Mouse (Mus musculus): ENCODE measurements at regions not wholly inside any gene's neighbourhood (a gene's known extent, or its start where the extent isn't known, plus 50 kb on each side); places are given as distances from the start of the nearest gene placed in this dataset.

GRCm38 (mm10) chr17:87202958-87203720 is 62.6 kb downstream of the Mcfd2 start:
- Histone ChIP-seq H3K27ac (ENCODE audit: insufficient read depth, low read depth, low read length) (peak overlapping the region; percentile 31), H3K4me1 (ENCODE audit: control insufficient read depth, insufficient read depth, low read length) (peaks cover 41% of the 10 kb centered on the region), H3K4me3 (ENCODE audit: insufficient read depth, low read depth, low read length) (no peak overlapping the region)
- 33% methylated on average over 5 of the region's 5 CpGs for WGBS
- TF ChIP-seq POLR2A (IDR thresholded peaks at IDR 0.05; ENCODE audit: insufficient read depth, low read depth, low read length) (no peak), CTCF (IDR thresholded peaks at IDR 0.05; ENCODE audit: insufficient read depth, low read depth, low read length) (no peak)

- Histone ChIP-seq H3K27ac (ENCODE audit: insufficient read depth, low read depth, low read length) (peak overlapping the region; percentile 52), H3K4me1 (ENCODE audit: control insufficient read depth, insufficient read depth, low read length) (peaks cover 42% of the 10 kb centered on the region), H3K4me3 (ENCODE audit: insufficient read depth, low read depth, low read length) (no peak overlapping the region)
- no peak for TF ChIP-seq POLR2A (IDR thresholded peaks at IDR 0.05; ENCODE audit: insufficient read depth, low read depth, low read length)
- no peak for TF ChIP-seq CTCF (IDR thresholded peaks at IDR 0.05; ENCODE audit: insufficient read depth, low read depth, low read length)
- 40% methylated on average over 6 of the region's 6 CpGs for WGBS
These were observed 63.2 kb downstream of the Mcfd2 start for GRCm38 (mm10) chr17:87202490-87202889.

GRCm38 (mm10) chr17:87200721-87201242 is 65.0 kb downstream of the Mcfd2 start:
- no peak overlapping the region for H3K4me3 ChIP-seq (ENCODE audit: insufficient read depth, low read depth, low read length)
- peaks cover 35% of the 10 kb centered on the region for H3K4me1 ChIP-seq (ENCODE audit: control insufficient read depth, insufficient read depth, low read length)
- WGBS = 69% methylated on average over 3 of the region's 3 CpGs
- H3K27ac ChIP-seq (ENCODE audit: insufficient read depth, low read depth, low read length) = no peak overlapping the region
- no peak for TF ChIP-seq CTCF (IDR thresholded peaks at IDR 0.05; ENCODE audit: insufficient read depth, low read depth, low read length)
- no peak for TF ChIP-seq POLR2A (IDR thresholded peaks at IDR 0.05; ENCODE audit: insufficient read depth, low read depth, low read length)

- TF ChIP-seq CTCF (IDR thresholded peaks at IDR 0.05; ENCODE audit: insufficient read depth, low read depth, low read length) = no peak
- peaks cover 35% of the 10 kb centered on the region for H3K4me1 ChIP-seq (ENCODE audit: control insufficient read depth, insufficient read depth, low read length)
- H3K4me3 ChIP-seq (ENCODE audit: insufficient read depth, low read depth, low read length) = no peak overlapping the region
- WGBS = 95% methylated on average over 2 of the region's 2 CpGs
- no peak overlapping the region for H3K27ac ChIP-seq (ENCODE audit: insufficient read depth, low read depth, low read length)
These were observed 65.6 kb downstream of the Mcfd2 start for GRCm38 (mm10) chr17:87200134-87200533.

GRCm38 (mm10) chr17:87199134-87199533 is 66.6 kb downstream of the Mcfd2 start:
- TF ChIP-seq CTCF (IDR thresholded peaks at IDR 0.05; ENCODE audit: insufficient read depth, low read depth, low read length) (no peak), POLR2A (IDR thresholded peaks at IDR 0.05; ENCODE audit: insufficient read depth, low read depth, low read length) (no peak)
- H3K4me1 ChIP-seq (ENCODE audit: control insufficient read depth, insufficient read depth, low read length) = peaks cover 31% of the 10 kb centered on the region
- WGBS = 92% methylated on average over 3 of the region's 3 CpGs
- no peak overlapping the region for H3K4me3 ChIP-seq (ENCODE audit: insufficient read depth, low read depth, low read length)
- no peak overlapping the region for H3K27ac ChIP-seq (ENCODE audit: insufficient read depth, low read depth, low read length)

GRCm38 (mm10) chr17:87197434-87197833 is 68.3 kb downstream of the Mcfd2 start:
- Histone ChIP-seq H3K4me3 (ENCODE audit: insufficient read depth, low read depth, low read length) (no peak overlapping the region), H3K27ac (ENCODE audit: insufficient read depth, low read depth, low read length) (no peak overlapping the region), H3K4me1 (ENCODE audit: control insufficient read depth, insufficient read depth, low read length) (peaks cover 16% of the 10 kb centered on the region)
- 97% methylated on average over 4 of the region's 4 CpGs for WGBS
- TF ChIP-seq CTCF (IDR thresholded peaks at IDR 0.05; ENCODE audit: insufficient read depth, low read depth, low read length) = no peak
- TF ChIP-seq POLR2A (IDR thresholded peaks at IDR 0.05; ENCODE audit: insufficient read depth, low read depth, low read length) = no peak

- TF ChIP-seq POLR2A (IDR thresholded peaks at IDR 0.05; ENCODE audit: insufficient read depth, low read depth, low read length) (no peak), CTCF (IDR thresholded peaks at IDR 0.05; ENCODE audit: insufficient read depth, low read depth, low read length) (no peak)
- Histone ChIP-seq H3K4me1 (ENCODE audit: control insufficient read depth, insufficient read depth, low read length) (peaks cover 6% of the 10 kb centered on the region), H3K4me3 (ENCODE audit: insufficient read depth, low read depth, low read length) (no peak overlapping the region), H3K27ac (ENCODE audit: insufficient read depth, low read depth, low read length) (no peak overlapping the region)
- WGBS = 78% methylated on average over 11 of the region's 11 CpGs
These were observed 71.1 kb downstream of the Mcfd2 start for GRCm38 (mm10) chr17:87194639-87195038.

GRCm38 (mm10) chr17:87193482-87193881 is 72.3 kb downstream of the Mcfd2 start:
- WGBS = 21% methylated on average over 7 of the region's 7 CpGs
- TF ChIP-seq POLR2A (IDR thresholded peaks at IDR 0.05; ENCODE audit: insufficient read depth, low read depth, low read length) = no peak
- no peak for TF ChIP-seq CTCF (IDR thresholded peaks at IDR 0.05; ENCODE audit: insufficient read depth, low read depth, low read length)
- no peak overlapping the region for H3K4me3 ChIP-seq (ENCODE audit: insufficient read depth, low read depth, low read length)
- peaks cover 2% of the 10 kb centered on the region for H3K4me1 ChIP-seq (ENCODE audit: control insufficient read depth, insufficient read depth, low read length)
- no peak overlapping the region for H3K27ac ChIP-seq (ENCODE audit: insufficient read depth, low read depth, low read length)

- 69% methylated on average over 3 of the region's 3 CpGs for WGBS
These were observed 76.1 kb downstream of the Mcfd2 start for GRCm38 (mm10) chr17:87189670-87190069.

More at GRCm38 (mm10) chr17:87189670-87190069, 76.1 kb downstream of the Mcfd2 start:
- H3K4me3 ChIP-seq (ENCODE audit: insufficient read depth, low read depth, low read length) = no peak overlapping the region
- TF ChIP-seq POLR2A (IDR thresholded peaks at IDR 0.05; ENCODE audit: insufficient read depth, low read depth, low read length) (no peak), CTCF (IDR thresholded peaks at IDR 0.05; ENCODE audit: insufficient read depth, low read depth, low read length) (no peak)
- H3K4me1 ChIP-seq (ENCODE audit: control insufficient read depth, insufficient read depth, low read length) = peaks cover 6% of the 10 kb centered on the region
- H3K27ac ChIP-seq (ENCODE audit: insufficient read depth, low read depth, low read length) = no peak overlapping the region

Data from olfactory bulb, adult 2 months (tissue).